Mouse (Mus musculus) layer of hippocampus, postnatal 14 days (tissue): ENCODE measurements around the gene B3gat3. TPM values are rescaled to one million over a fixed set of nuclear protein-coding genes. Genes with fewer than 3 reads are reported as not detected.
A peak's percentile ranks its signal among the peaks of the same experiment; 100 is the strongest.
"Not testable (repeated sequence)": the region's sequence is repeated elsewhere in the genome, so short reads cannot be mapped to it uniquely, and the experiment has no call there.

Experiments used
- DNase-seq, 2 experiments: peaks; one replicate each; pipeline ENCODE4 v3.0.0; 2021 to 2022; ENCODE audit warnings: low spot score in 2 of 2, mixed read lengths in 1 of 2
- total RNA-seq, 2 experiments: library from RNA; stranded (reverse); gene quantifications; 2 replicates each; pipeline ENCODE4 v1.2.3; 2021

B3gat3 gene
- total RNA-seq, 2 experiments from 2014 or later: 144 to 149 TPM

DNA sequence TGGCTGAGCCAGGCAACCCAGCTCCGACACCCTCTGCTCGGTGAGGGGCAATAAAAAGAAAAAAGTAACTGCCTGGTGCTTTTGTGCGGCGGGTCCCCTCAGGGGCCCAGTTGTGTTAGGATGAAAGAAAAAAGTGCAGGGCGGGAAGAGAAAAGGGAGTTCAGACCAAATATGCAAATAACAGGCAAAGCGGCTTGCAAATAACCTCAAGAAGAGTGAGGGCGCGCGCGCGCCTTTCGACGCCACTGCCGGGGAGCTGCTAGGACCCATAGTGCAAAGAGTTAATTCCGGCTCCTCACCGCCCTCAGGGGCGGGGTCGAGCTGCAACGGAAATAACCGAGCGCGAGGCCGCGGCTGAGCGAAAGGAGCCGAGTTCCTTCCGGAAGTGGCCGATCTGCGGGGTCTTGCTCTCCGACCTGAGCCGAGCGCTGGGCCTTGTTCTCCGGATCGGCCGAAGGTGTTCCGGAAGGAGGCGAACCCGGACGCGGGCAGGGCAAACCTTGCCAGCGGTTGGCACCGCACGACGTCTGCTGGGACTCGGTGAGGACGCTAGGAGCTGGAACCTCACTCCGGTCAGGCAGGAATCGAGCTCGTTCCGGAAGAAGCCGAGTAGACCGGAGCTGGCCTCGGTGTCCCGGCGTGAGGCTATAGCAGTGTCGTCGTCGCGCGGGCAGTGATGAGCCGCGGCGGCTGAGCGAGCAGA lies 21.5 kb downstream of the B3gat3 start, which contains the start of gene Mta2:
Gene Mta2 (plus strand): TSS at position 361 of the 703 bp plus-strand sequence.
- DNase-seq: peak; percentile 96

DNA sequence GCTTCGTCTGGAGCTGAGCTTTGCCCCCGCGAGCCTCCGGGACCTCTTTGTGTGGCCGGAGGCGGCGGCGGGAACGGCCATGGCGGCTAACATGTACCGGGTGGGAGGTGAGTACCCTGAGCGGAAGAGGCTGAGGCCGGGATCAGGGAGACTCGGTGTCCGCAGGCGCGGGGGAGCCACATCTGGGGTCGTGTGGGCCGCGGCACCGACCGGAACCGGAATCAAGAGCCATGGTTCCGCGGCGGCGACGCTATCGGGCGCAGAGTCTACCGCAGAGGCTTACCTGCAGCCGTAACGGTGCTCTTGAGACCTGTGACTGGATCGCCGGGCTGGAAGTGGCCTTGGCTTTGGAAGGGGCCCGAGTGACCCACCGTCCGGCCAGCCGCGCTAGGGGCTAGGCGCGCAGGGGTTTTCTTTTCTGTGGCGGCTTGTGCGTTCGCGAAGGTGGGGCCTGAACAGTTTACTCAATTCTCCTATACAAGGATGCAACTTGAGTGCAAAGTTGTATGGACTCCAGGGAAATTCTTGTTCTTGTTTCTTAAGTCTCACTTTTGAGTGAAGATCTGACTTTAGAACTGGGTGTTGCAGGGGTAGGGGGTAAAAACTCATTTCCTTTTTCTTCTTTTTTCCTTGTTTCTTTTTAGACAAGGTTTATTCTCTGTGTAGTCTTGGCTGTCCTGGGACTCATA lies 22.2 kb downstream of the B3gat3 start:
- peak in 1 of 2 experiments; percentile 54 for DNase-seq

DNA sequence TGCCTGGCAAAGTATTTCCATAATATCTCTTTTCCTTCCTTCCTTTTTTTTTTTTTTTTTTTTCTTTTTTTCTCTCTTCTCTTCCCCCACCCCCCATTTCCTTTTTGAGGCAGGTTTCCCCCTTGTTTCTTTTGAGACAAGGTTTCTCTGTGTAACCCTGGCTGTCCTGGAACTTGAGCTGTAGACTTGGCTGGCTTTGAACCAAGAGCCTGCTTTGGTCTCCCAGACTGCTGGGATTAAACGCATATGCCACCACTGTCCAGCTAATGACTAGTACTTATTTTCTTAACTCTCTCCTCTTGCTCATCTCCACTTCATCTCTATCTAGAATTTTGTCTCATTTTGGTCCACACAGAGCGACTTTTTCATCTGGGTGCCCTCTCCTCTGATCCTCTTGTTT lies 22.9 kb downstream of the B3gat3 start:
- DNase-seq: no peak

DNA sequence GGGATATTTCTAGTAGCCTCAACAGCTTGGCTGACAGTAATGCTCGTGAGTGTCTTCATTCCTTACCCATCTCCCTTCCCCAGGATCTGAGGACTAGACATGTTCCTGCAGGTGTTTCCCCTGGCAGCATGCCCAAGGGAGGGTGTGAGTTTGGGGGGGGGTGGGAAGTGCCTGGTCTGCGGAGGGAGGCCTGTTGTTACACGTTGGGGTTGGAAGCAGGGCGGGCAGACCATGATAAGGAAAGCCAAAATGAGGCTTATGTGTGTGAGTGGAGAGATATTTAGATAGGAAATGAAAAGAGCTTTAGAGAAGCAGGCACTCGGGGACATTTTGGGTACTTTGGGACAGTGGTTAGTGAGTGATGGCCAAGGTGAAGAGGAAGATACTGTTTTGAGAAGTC lies 23.9 kb downstream of the B3gat3 start:
- no peak for DNase-seq

DNA sequence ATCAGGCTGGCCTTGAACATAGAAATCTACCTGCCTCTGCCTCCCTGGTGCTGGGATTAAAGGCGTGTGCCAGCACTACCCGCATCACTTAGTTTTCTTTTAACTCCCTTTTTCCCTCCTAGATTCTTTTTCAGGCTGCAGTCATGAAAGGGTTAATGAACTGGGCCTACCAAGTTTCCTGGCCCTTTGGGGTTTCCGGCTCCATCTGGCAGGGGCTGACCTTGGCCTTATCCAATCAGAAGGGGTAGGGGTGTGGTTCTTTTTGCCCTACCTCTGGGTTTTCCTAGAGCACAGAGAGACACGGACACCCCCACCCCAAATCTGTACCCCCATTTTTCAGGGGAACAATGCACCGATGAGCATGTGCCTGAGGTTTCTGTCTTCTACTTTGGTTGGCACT lies 24.6 kb downstream of the B3gat3 start:
- DNase-seq: peak; percentile 37 to 51

DNA sequence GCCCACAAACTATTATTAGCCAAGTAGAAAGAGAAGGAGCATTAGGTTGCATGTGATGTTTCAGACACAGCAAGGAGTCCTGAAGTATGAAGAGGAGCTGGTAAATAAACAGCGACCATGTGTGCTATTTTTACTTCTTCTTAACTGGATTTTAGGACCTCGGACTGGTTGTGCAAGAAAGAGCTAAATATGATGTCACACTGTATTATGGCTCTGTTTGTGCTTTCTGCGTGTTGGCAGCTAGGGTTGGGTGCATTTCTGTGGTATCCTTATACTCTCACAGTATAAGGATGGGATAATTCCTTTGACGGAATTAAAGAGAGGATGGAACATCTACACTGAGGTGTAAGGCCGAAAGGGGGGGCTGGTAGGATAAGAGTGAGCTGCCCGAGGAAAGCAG lies 25.1 kb downstream of the B3gat3 start:
- no peak for DNase-seq

GRCm38 (mm10) chr19:8946929-8947328 lies 26.8 kb downstream of the B3gat3 start:
- no peak for DNase-seq

DNA sequence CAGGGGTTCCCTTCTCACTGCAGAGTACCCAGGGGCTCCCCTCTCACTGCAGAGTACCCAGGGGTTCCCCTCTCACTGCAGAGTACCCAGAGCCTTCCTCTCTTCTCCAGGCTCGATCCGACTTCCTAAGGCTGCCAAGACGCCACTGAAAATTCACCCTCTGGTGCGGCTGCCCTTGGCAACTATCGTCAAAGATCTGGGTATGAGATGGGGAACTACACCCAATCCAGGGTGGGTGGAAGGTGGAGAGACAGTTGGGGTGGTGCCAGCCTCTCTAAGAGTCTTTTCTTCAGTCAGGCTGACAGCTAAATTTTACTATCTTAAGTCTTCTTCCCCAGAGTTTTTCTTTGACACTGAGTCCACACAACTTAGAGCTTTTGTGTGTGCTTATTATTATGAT lies 30.0 kb downstream of the B3gat3 start:
- DNase-seq: no peak

DNA sequence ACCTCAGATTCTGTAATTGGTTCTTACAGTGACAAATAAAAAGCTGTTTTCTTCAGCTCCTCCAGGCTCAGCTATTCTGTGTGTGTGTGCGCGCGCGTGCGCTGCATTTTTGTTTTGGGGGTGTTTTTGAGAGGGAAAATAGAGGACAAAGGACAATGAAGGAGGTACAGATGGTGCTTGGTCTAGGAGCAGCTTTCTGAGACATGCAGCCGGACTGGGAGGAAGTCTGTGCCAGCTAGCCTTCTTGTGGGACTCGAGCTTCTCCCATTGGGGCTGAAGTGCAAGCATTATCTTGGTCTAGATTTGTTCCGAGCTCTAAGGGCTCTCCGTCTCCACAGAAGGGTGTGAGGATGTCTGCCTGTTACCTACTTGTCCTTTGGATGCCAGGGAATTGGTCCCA lies 32.1 kb downstream of the B3gat3 start:
- peak; percentile 25 to 60 for DNase-seq

GRCm38 (mm10) chr19:8953135-8954039 lies 33.2 kb downstream of the B3gat3 start, which contains the start of gene Tut1:
Gene Tut1, plus strand, starts transcription at chr19:8953847.
- peak; percentile 95 to 97 for DNase-seq

DNA sequence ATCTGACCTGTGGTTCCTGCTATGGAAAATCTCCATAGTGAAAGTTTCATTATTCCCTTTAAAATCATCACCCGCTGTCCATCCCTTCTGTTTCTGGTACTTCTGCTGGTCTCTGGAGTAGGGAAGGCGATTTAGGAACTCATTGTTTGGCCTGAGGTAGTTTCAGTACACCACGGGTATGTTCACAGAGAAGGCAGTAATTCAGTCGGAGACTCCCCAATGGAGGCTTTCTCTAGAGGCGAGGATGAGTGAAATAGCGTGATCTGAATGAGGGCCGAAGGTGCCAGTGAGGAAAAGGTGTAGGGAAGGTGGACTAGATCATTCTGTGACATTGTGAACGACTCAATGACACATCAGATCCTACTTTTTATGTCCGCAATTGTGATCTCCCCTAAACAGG lies 34.0 kb downstream of the B3gat3 start:
- DNase-seq: no peak

GRCm38 (mm10) chr19:8962256-8962655 lies 42.1 kb downstream of the B3gat3 start:
- DNase-seq: no peak

DNA sequence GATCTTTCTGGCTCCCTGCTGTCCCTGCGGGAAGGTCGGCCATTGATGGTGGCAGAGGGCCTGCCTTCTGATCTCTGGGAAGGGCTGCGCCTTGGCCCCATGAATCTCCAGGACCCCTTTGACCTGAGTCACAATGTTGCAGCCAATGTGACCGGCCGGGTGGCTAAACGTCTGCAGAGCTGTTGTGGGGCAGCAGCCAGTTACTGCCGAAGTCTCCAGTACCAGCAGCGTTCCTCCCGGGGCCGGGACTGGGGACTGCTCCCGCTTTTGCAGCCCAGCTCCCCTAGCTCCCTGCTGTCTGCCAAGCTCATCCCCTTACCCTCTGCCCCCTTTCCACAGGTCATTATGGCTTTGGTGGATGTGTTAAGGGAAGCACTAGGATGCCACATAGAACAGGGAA lies 44.9 kb downstream of the B3gat3 start:
- DNase-seq: no peak

DNA sequence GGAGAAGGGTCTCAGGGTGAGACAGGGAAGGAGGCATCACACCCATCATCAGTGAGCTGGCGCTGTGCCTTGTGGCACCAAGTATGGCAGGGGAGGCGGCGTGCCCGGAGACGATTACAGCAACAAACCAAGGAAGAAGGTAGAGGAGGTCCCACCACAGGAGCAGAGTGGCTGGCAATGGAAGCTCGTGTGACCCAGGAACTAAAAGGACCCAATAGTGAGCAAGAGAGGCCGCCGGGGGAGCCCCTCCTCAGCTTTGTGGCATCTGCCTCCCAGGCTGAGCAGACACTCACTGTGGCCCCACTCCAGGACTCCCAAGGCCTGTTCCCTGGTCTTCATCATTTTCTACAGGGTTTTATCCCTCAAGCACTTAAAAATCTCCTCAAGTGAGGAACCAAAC lies 45.6 kb downstream of the B3gat3 start:
- no peak for DNase-seq

DNA sequence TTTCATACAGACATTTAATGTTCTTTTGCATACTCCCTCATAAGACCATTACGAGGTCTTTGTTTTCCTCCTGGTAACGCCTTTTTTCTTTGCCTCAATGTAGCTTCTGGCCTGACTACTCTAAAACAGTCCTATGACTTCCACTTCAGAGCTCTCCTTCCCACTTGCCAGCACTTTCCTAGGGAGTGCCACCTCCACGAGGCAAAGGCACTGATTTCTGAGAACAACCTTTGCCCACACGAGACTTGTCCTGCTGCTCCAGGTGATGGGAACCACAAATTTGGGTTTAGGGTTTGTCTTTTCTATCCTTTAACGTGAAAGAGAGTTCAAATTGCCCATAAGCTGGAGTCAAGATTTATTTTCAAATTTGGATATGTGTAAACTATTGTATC lies 46.0 kb downstream of the B3gat3 start:
- no peak for DNase-seq

- peak; percentile 97 to 99 for DNase-seq
Measured at GRCm38 (mm10) chr19:8966590-8967372, 46.6 kb downstream of the B3gat3 start, which contains the start of gene Eef1g. Gene Eef1g, plus strand, starts transcription at chr19:8967041.

DNA sequence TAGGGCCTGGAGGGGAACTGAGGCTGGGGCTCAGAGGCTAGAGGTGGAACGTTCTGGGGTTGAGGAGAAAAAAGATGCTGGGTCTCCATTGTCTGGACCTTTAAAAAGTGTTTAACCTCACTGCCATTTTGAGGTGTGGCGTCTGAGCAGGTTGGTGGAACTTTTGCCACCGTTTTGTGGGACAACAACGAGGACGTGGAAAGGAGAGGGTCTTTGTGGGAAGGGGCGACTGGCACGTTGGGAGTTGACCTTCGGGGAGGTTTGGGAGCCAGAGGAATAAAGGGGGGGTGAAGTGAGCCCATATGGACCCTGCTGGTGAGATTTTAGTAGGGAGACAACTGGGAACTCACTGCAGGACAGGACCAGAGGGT lies 47.2 kb downstream of the B3gat3 start:
- DNase-seq: no peak

- DNase-seq: no peak
Measured at GRCm38 (mm10) chr19:8967893-8968292, 47.7 kb downstream of the B3gat3 start.

GRCm38 (mm10) chr19:8972491-8972890 lies 52.3 kb downstream of the B3gat3 start:
- DNase-seq: not testable (repeated sequence)

- DNase-seq: no peak
Measured at GRCm38 (mm10) chr19:8974638-8975037, 54.5 kb downstream of the B3gat3 start.

DNA sequence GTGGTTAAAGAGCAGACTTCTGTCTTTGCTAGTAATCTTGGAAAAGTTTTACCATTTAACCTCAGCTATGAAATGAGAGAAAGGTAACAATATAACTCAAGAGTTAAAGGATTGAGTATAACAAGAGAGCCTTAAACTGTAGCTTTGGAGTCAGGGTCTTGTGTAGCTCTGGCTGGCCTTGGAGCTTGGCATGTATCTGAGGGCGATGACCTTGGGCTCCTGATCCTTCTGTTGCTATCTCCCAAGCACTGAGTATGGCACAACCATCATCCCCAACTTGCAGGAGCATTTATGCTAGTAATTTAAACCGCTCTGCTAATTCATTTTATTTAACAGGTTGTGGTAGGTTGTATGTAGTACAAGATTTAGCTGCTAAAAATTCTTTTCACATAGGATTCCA lies 55.3 kb downstream of the B3gat3 start:
- DNase-seq: no peak
